In genomic region chr11:96366092-96367041, GRCm38 (mm10) we compare ENCODE assay signal across 11 mouse cellular contexts. TPM values are rescaled to one million over a fixed set of nuclear protein-coding genes. Genes with fewer than 3 reads are reported as not detected.
DNase-seq lines count a peak whose midpoint lies in the region; ATAC-seq and TF ChIP-seq lines count a peak whose summit lies in the region.
"Had no signal": no experiment of that assay in that cellular context is flagged by ENCODE, and none has a peak within 500 bp of the region (broad histone marks: within the 10 kb centered on the region; RNA-seq: fewer than 3 reads in every experiment).

No protein-coding gene starts in this region.

- peaks cover 32% of the 10 kb centered on the region for H3K27me3 ChIP-seq in lung, embryonic 14.5 days (ENCODE audit: insufficient read depth, low read length)
- H3K27me3 ChIP-seq in hindbrain, embryonic 11.5 days (ENCODE audit: control insufficient read depth, insufficient read depth, low read length): peaks cover 75% of the 10 kb centered on the region
- no peaks in the 10 kb centered on the region for H3K27me3 ChIP-seq in neural tube, embryonic 15.5 days (replicated peaks)
- peaks cover 100% of the 10 kb centered on the region for H3K27me3 ChIP-seq in forebrain, embryonic 10.5 days (ENCODE audit: poor library complexity, severe bottlenecking)

- WGBS in lung, embryonic 14.5 days: 5% methylated on average over 47 of the region's 47 CpGs
- 14% methylated on average over 47 of the region's 47 CpGs for WGBS in lung, adult 2 months
- WGBS in hindbrain, embryonic 11.5 days: under 1% methylated on average over 47 of the region's 47 CpGs
- WGBS in neural tube, embryonic 15.5 days: 5% methylated on average over 47 of the region's 47 CpGs
- WGBS in forebrain, embryonic 10.5 days: 1% methylated on average over 47 of the region's 47 CpGs

- no peaks in the 10 kb centered on the region for H3K36me3 ChIP-seq in lung, embryonic 14.5 days (ENCODE audit: insufficient read depth)
- H3K36me3 ChIP-seq in hindbrain, embryonic 11.5 days (ENCODE audit: control insufficient read depth, insufficient read depth, low read length): no peaks in the 10 kb centered on the region
- no peaks in the 10 kb centered on the region for H3K36me3 ChIP-seq in neural tube, embryonic 15.5 days
- H3K36me3 ChIP-seq in forebrain, embryonic 10.5 days (replicated peaks): no peaks in the 10 kb centered on the region

- peak; percentile 35; the same call in 1 of the 2 replicates for ATAC-seq in lung, embryonic 14.5 days (ENCODE audit: insufficient read depth)
- 0 out of 2 replicates have a peak, but pooled peaks have one; percentile 30 for ATAC-seq in hindbrain, embryonic 11.5 days (ENCODE audit: low FRiP score)
- 0 out of 2 replicates have a peak, but pooled peaks have one; percentile 3 for ATAC-seq in neural tube, embryonic 15.5 days (ENCODE audit: low FRiP score)
- ATAC-seq in activated CD4-positive, CD25-positive, alpha-beta regulatory T cell, adult 4 months: no peak

- H3K4me1 ChIP-seq in lung, embryonic 14.5 days (ENCODE audit: insufficient read depth): 0 out of 2 replicates have a peak, but pooled peaks cover 4% of the 10 kb centered on the region
- H3K4me1 ChIP-seq in lung, adult 2 months (ENCODE audit: control insufficient read depth, insufficient read depth, low read length): no peaks in the 10 kb centered on the region
- H3K4me1 ChIP-seq in hindbrain, embryonic 11.5 days (replicated peaks; ENCODE audit: control insufficient read depth, insufficient read depth, low read length): peaks cover 10% of the 10 kb centered on the region
- peaks cover 27% of the 10 kb centered on the region for H3K4me1 ChIP-seq in neural tube, embryonic 15.5 days
- H3K4me1 ChIP-seq in forebrain, embryonic 10.5 days: peaks cover 6% of the 10 kb centered on the region; the same call in 1 of the 2 replicates

- H3K4me2 ChIP-seq in lung, embryonic 14.5 days: peak overlapping the region; percentile 54
- peak overlapping the region; percentile 40 for H3K4me2 ChIP-seq in hindbrain, embryonic 11.5 days (replicated peaks; ENCODE audit: low read depth, low read length)
- peak overlapping the region; percentile 55 for H3K4me2 ChIP-seq in neural tube, embryonic 15.5 days

- H3K27ac ChIP-seq in lung, embryonic 14.5 days (ENCODE audit: low read depth): no peak overlapping the region
- H3K27ac ChIP-seq in hindbrain, embryonic 11.5 days (ENCODE audit: low read depth, low read length): no peak overlapping the region
- no peak overlapping the region for H3K27ac ChIP-seq in neural tube, embryonic 15.5 days (replicated peaks)
- no peak overlapping the region for H3K27ac ChIP-seq in forebrain, embryonic 10.5 days

- TF ChIP-seq CTCF in lung, embryonic 14.5 days (IDR thresholded peaks at IDR 0.05; ENCODE audit: low read depth): peak; percentile 28
- TF ChIP-seq CTCF in lung, adult 2 months (IDR thresholded peaks at IDR 0.05; ENCODE audit: insufficient read depth, low read length): no peak

- H3K9me3 ChIP-seq in lung, embryonic 14.5 days (ENCODE audit: low read depth, low read length): no peaks in the 10 kb centered on the region
- no peaks in the 10 kb centered on the region for H3K9me3 ChIP-seq in hindbrain, embryonic 11.5 days (ENCODE audit: control insufficient read depth, low read length)
- H3K9me3 ChIP-seq in neural tube, embryonic 15.5 days (replicated peaks): no peaks in the 10 kb centered on the region; the same call in 1 of the 2 replicates
- H3K9me3 ChIP-seq in forebrain, embryonic 10.5 days: no peaks in the 10 kb centered on the region

- no peak for TF ChIP-seq POLR2A in lung, adult 2 months (IDR thresholded peaks at IDR 0.05; ENCODE audit: borderline replicate concordance, extremely low read depth, low read depth, low read length)

- H3K4me3 ChIP-seq in lung, embryonic 14.5 days (ENCODE audit: low read depth, low read length): peak overlapping the region; percentile 21
- no peak overlapping the region for H3K4me3 ChIP-seq in lung, adult 2 months (replicated peaks; ENCODE audit: extremely low read depth, low read depth, low read length)
- peak overlapping the region; percentile 33 for H3K4me3 ChIP-seq in hindbrain, embryonic 11.5 days (ENCODE audit: low read depth, low read length)
- peak overlapping the region; percentile 25 for H3K4me3 ChIP-seq in neural tube, embryonic 15.5 days (replicated peaks)
- no peak overlapping the region for H3K4me3 ChIP-seq in forebrain, embryonic 10.5 days

- peak overlapping the region; percentile 24; the same call in 1 of the 2 replicates for H3K9ac ChIP-seq in lung, embryonic 14.5 days
- H3K9ac ChIP-seq in hindbrain, embryonic 11.5 days (ENCODE audit: low read depth, low read length): peak overlapping the region; percentile 40; the same call in 1 of the 2 replicates
- peak overlapping the region; percentile 6; the same call in 1 of the 2 replicates for H3K9ac ChIP-seq in neural tube, embryonic 15.5 days (replicated peaks)

- DNase-seq in lung, embryonic 14.5 days: peak; percentile 63
- DNase-seq in lung, adult 2 months: no peak
- DNase-seq in hindbrain, embryonic 11.5 days (ENCODE audit: low spot score): peak; percentile 51
- DNase-seq in kidney, postnatal 25 days: peak; percentile 50 to 75
- DNase-seq in frontal cortex, adult 2 months (ENCODE audit: extremely low spot score in 1 of 2, low spot score in 1 of 2): no peak
- DNase-seq in forebrain, embryonic 10.5 days (ENCODE audit: extremely low spot score, low spot score): no peak
- DNase-seq: cerebellum, postnatal 14 days; midbrain, embryonic 14.5 days had no signal

RNA-seq across cellular contexts. Expression of gene Hoxb1, which starts 0.8 kb away (rescaled TPM):
- polyA plus RNA-seq in lung, embryonic 14.5 days (2014; fragmentation: Nextera tagmentation; extraction: Ambion mirVana): 0.08 TPM in 1 of 2 replicates, not detected in the other
- not detected in 2 replicates for polyA plus RNA-seq in lung, adult 2 months (2012; rRNA removed)
- polyA plus RNA-seq in hindbrain, embryonic 11.5 days (2014; fragmentation: Nextera tagmentation; extraction: Ambion mirVana): 7.3 and 8.2 TPM in 2 replicates
- 0.38 and 0.65 TPM in 2 replicates for polyA plus RNA-seq in neural tube, embryonic 15.5 days (2015; fragmentation: Nextera tagmentation; extraction: Ambion mirVana)
- polyA plus RNA-seq in frontal cortex, adult 2 months (2012; rRNA removed): not detected in 2 replicates
- not detected for polyA plus RNA-seq in activated CD4-positive, CD25-positive, alpha-beta regulatory T cell, adult 4 months (2017; shearing (Covaris generic))
- 0.07 TPM in 1 of 2 replicates, not detected in the other for polyA plus RNA-seq in forebrain, embryonic 10.5 days (2016; fragmentation: Nextera tagmentation; extraction: Ambion mirVana)
- polyA plus RNA-seq: midbrain, embryonic 14.5 days; spleen, adult 2 months had no signal

RNA-seq across cellular contexts. Expression of gene Hoxb2, which starts 16.0 kb away (rescaled TPM):
- 48.9 and 51.6 TPM in 2 replicates for polyA plus RNA-seq in lung, embryonic 14.5 days (2014; fragmentation: Nextera tagmentation; extraction: Ambion mirVana)
- polyA plus RNA-seq in lung, adult 2 months (2012; rRNA removed): 19.7 and 24.7 TPM in 2 replicates
- 64.9 and 67.5 TPM in 2 replicates for polyA plus RNA-seq in hindbrain, embryonic 11.5 days (2014; fragmentation: Nextera tagmentation; extraction: Ambion mirVana)
- 33.7 and 42.3 TPM in 2 replicates for polyA plus RNA-seq in neural tube, embryonic 15.5 days (2015; fragmentation: Nextera tagmentation; extraction: Ambion mirVana)
- 0.06 TPM in 1 of 2 replicates, not detected in the other for polyA plus RNA-seq in frontal cortex, adult 2 months (2012; rRNA removed)
- not detected for polyA plus RNA-seq in activated CD4-positive, CD25-positive, alpha-beta regulatory T cell, adult 4 months (2017; shearing (Covaris generic))
- not detected in 2 replicates for polyA plus RNA-seq in forebrain, embryonic 10.5 days (2016; fragmentation: Nextera tagmentation; extraction: Ambion mirVana)

RNA-seq across cellular contexts. Expression of gene Hoxb3, which starts 43.2 kb away (rescaled TPM):
- polyA plus RNA-seq in lung, embryonic 14.5 days (2014; fragmentation: Nextera tagmentation; extraction: Ambion mirVana): 3.9 and 6.3 TPM in 2 replicates
- polyA plus RNA-seq in lung, adult 2 months (2012; rRNA removed): 11.0 and 13.2 TPM in 2 replicates
- 10.5 and 13.1 TPM in 2 replicates for polyA plus RNA-seq in hindbrain, embryonic 11.5 days (2014; fragmentation: Nextera tagmentation; extraction: Ambion mirVana)
- polyA plus RNA-seq in neural tube, embryonic 15.5 days (2015; fragmentation: Nextera tagmentation; extraction: Ambion mirVana): 8.0 and 12.6 TPM in 2 replicates
- polyA plus RNA-seq in frontal cortex, adult 2 months (2012; rRNA removed): not detected in 2 replicates
- polyA plus RNA-seq in activated CD4-positive, CD25-positive, alpha-beta regulatory T cell, adult 4 months (2017; shearing (Covaris generic)): not detected
- not detected in 2 replicates for polyA plus RNA-seq in forebrain, embryonic 10.5 days (2016; fragmentation: Nextera tagmentation; extraction: Ambion mirVana)
- polyA plus RNA-seq: midbrain, embryonic 14.5 days had no signal

RNA-seq across cellular contexts. Expression of gene Hoxb4, which starts 48.3 kb away (rescaled TPM):
- polyA plus RNA-seq in lung, embryonic 14.5 days (2014; fragmentation: Nextera tagmentation; extraction: Ambion mirVana): 3.8 and 3.9 TPM in 2 replicates
- 9.9 and 12.5 TPM in 2 replicates for polyA plus RNA-seq in lung, adult 2 months (2012; rRNA removed)
- 3.5 and 5.1 TPM in 2 replicates for polyA plus RNA-seq in hindbrain, embryonic 11.5 days (2014; fragmentation: Nextera tagmentation; extraction: Ambion mirVana)
- 3.7 and 5.0 TPM in 2 replicates for polyA plus RNA-seq in neural tube, embryonic 15.5 days (2015; fragmentation: Nextera tagmentation; extraction: Ambion mirVana)
- polyA plus RNA-seq in frontal cortex, adult 2 months (2012; rRNA removed): 0.04 TPM in 1 of 2 replicates, not detected in the other
- 1 to 10 TPM in 1 of 2 experiments, under 1 TPM in 1; 0.98 to 1.1 TPM for polyA plus RNA-seq in activated CD4-positive, CD25-positive, alpha-beta regulatory T cell, adult 4 months (2017; shearing (Covaris generic))
- not detected in 2 replicates for polyA plus RNA-seq in forebrain, embryonic 10.5 days (2016; fragmentation: Nextera tagmentation; extraction: Ambion mirVana)
- polyA plus RNA-seq: midbrain, embryonic 14.5 days had no signal

Comparison
In these comparisons a context has a peak if more than half of its experiments do, and no peak if none do; other contexts are left out.
1. DNase-seq: peak in lung, embryonic 14.5 days (single experiment), hindbrain, embryonic 11.5 days (single experiment) and kidney, postnatal 25 days (2 of 2); none in lung, adult 2 months (single experiment), frontal cortex, adult 2 months (0 of 2) and forebrain, embryonic 10.5 days (single experiment).
2. H3K4me3 ChIP-seq: peak in lung, embryonic 14.5 days (single experiment), hindbrain, embryonic 11.5 days (single experiment) and neural tube, embryonic 15.5 days (single experiment); none in lung, adult 2 months (single experiment) and forebrain, embryonic 10.5 days (single experiment).
3. RNA of gene Hoxb2, which starts 16.0 kb away (polyA plus RNA-seq): 64.9 to 67.5 TPM in hindbrain, embryonic 11.5 days, 48.9 to 51.6 TPM in lung, embryonic 14.5 days, 33.7 to 42.3 TPM in neural tube, embryonic 15.5 days and 19.7 to 24.7 TPM in lung, adult 2 months; not detected in forebrain, embryonic 10.5 days, 0.06 TPM in frontal cortex, adult 2 months and not detected in activated CD4-positive, CD25-positive, alpha-beta regulatory T cell, adult 4 months; every median in the first group is over 10 times any median in the second.
4. Peak in every context shown above with its lines, with median percentiles within 50 percentile points of each other: H3K4me2 ChIP-seq and H3K9ac ChIP-seq.